In the genomic region with DNA sequence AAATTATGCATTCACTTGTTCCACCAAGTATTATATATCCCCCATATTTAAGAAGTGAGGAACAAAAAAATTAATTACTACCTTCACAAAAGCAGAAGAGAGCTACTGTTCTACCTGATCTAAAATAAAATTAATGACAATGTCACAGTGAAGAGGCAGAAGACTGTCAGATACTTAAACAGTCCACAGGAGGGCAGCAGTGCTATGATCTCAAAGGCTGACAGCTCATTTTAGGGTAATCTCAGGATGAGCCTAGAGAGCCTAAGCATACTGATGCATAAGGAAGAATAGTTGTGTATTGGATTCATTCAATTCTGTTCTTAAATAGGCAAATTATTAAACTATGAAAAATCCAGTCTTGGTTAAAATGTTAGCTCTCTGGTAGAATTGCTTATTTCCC, we compare ENCODE assay signal across 8 mouse cellular contexts. TPM values are rescaled to one million over a fixed set of nuclear protein-coding genes. Genes with fewer than 3 reads are reported as not detected.
DNase-seq lines count a peak whose midpoint lies in the region.

No protein-coding gene starts in this region.

- DNase-seq in adrenal gland, postnatal 10 days: peak; percentile 40
- no peak for DNase-seq in adrenal gland, adult 8-10 months
- peak; percentile 51 for DNase-seq in right cerebral cortex, adult 18-20 months
- DNase-seq in right cerebral cortex, postnatal 25 days: no peak
- DNase-seq in embryo, embryonic 10.5 days (ENCODE audit: low spot score): peak; percentile 75
- DNase-seq in induced T-regulatory cell, adult 2 months (ENCODE audit: low read depth): peak; percentile 56
- DNase-seq in lung, postnatal 36 days: peak; percentile 81
- no peak for DNase-seq in ovary, adult 18-20 months (ENCODE audit: low spot score)

RNA-seq across cellular contexts. Expression of a gene that starts 51.6 kb away (rescaled TPM):
- total RNA-seq in adrenal gland, postnatal 10 days (2021): 1 to 10 TPM; 1.7 to 2.7 TPM
- total RNA-seq in adrenal gland, adult 8-10 months (2022): 1 to 10 TPM; 2.4 to 4.1 (median 3.3) TPM

Comparison
In these comparisons a context has a peak if more than half of its experiments do, and no peak if none do; other contexts are left out.
1. DNase-seq: peak in adrenal gland, postnatal 10 days (single experiment), right cerebral cortex, adult 18-20 months (single experiment), embryo, embryonic 10.5 days (single experiment), induced T-regulatory cell, adult 2 months (single experiment) and lung, postnatal 36 days (single experiment); none in adrenal gland, adult 8-10 months (single experiment), right cerebral cortex, postnatal 25 days (single experiment) and ovary, adult 18-20 months (single experiment).